Mouse (Mus musculus) stomach, embryonic 15.5 days (tissue): ENCODE results near the gene Olfr456. TPM values are rescaled to one million over a fixed set of nuclear protein-coding genes. Genes with fewer than 3 reads are reported as not detected.
"Not testable (repeated sequence)": the region's sequence is repeated elsewhere in the genome, so short reads cannot be mapped to it uniquely, and the experiment has no call there.

Experiments used
- ATAC-seq: fragments of 200-750 bp; cut with Nextera tagmentation; 2 replicates; pipeline ENCODE4 v1.8.0; 2017; ENCODE audit warnings: low read depth, moderate number of reproducible peaks, moderate TSS enrichment; ENCODE audit not compliant: insufficient read depth, low FRiP score
- H3K27ac ChIP-seq: fragments of 300-500 bp; sonication (generic); 2 replicates; pipeline ENCODE4 v1.5.1; 2015; ENCODE audit warnings: mild to moderate bottlenecking, inconsistent platforms
- H3K27me3 ChIP-seq: fragments of 300-500 bp; sonication (generic); replicated peaks from 2 replicates; pipeline ENCODE4 v1.6.1; 2015; ENCODE audit warnings: inconsistent platforms
- H3K36me3 ChIP-seq: fragments of 300-500 bp; sonication (generic); 2 replicates; pipeline ENCODE4 v1.6.1; 2015; ENCODE audit warnings: inconsistent platforms
- H3K4me1 ChIP-seq: fragments of 300-500 bp; sonication (generic); 2 replicates; pipeline ENCODE4 v1.6.1; 2015; ENCODE audit warnings: inconsistent platforms
- H3K4me2 ChIP-seq: fragments of 300-500 bp; sonication (generic); 2 replicates; pipeline ENCODE4 v1.6.1; 2015; ENCODE audit warnings: mild to moderate bottlenecking, inconsistent platforms
- H3K4me3 ChIP-seq: fragments of 300-500 bp; sonication (generic); replicated peaks from 2 replicates; pipeline ENCODE4 v1.5.1; 2015; ENCODE audit warnings: inconsistent platforms
- H3K9ac ChIP-seq: fragments of 300-500 bp; sonication (generic); 2 replicates; pipeline ENCODE4 v1.6.1; 2015; ENCODE audit warnings: inconsistent platforms
- H3K9me3 ChIP-seq: fragments of 300-500 bp; sonication (generic); 2 replicates; pipeline ENCODE4 v1.6.1; 2016; ENCODE audit warnings: inconsistent platforms
- WGBS: fragments of 180-500 bp; shearing (Covaris S2); methylation state at CpG from one replicate; pipeline ENCODE4 v1.1.7; 2015; 5-methylcytosine and 5-hydroxymethylcytosine counted together
- polyA plus RNA-seq: library from polyadenylated mRNA; unstranded; fragments of >200 nt; fragmentation: Nextera tagmentation; extraction: Ambion mirVana; gene quantifications from 2 replicates; pipeline ENCODE4 v1.2.1, GENCODE M21; 2015

Gene Olfr456
- not detected in 2 replicates for polyA plus RNA-seq

- no peak for ATAC-seq
- WGBS = 88% methylated on average over 1 of the region's 1 CpGs
- no peaks in the 10 kb centered on the region for H3K36me3 ChIP-seq
- no peaks in the 10 kb centered on the region for H3K4me1 ChIP-seq
- no peaks in the 10 kb centered on the region for H3K27me3 ChIP-seq
- no peak within 1 kb of the TSS for H3K9ac ChIP-seq
- no peak within 1 kb of the TSS for H3K4me3 ChIP-seq
- H3K9me3 ChIP-seq = no peaks in the 10 kb centered on the region
- H3K27ac ChIP-seq = no peak within 1 kb of the TSS
- no peak within 1 kb of the TSS for H3K4me2 ChIP-seq
Measured at GRCm38 (mm10) chr6:42487114-42487513, at the start of gene Olfr456. Gene Olfr456, minus strand, starts transcription at chr6:42487214.

GRCm38 (mm10) chr6:42513461-42513860 is 26.4 kb upstream of the Olfr456 start:
- Histone ChIP-seq H3K9me3 (no peaks in the 10 kb centered on the region), H3K4me2 (no peak overlapping the region), H3K27ac (no peak overlapping the region), H3K4me3 (no peak overlapping the region), H3K4me1 (no peaks in the 10 kb centered on the region), H3K27me3 (no peaks in the 10 kb centered on the region), H3K36me3 (no peaks in the 10 kb centered on the region), H3K9ac (no peak overlapping the region)
- WGBS = 58% methylated on average over 1 of the region's 1 CpGs
- ATAC-seq = no peak

GRCm38 (mm10) chr6:42509311-42509710 is 22.3 kb upstream of the Olfr456 start:
- Histone ChIP-seq H3K4me3 (no peak overlapping the region), H3K27me3 (no peaks in the 10 kb centered on the region), H3K27ac (no peak overlapping the region), H3K36me3 (no peaks in the 10 kb centered on the region), H3K4me1 (no peaks in the 10 kb centered on the region), H3K9ac (no peak overlapping the region), H3K9me3 (no peaks in the 10 kb centered on the region), H3K4me2 (no peak overlapping the region)
- ATAC-seq = no peak

- Histone ChIP-seq H3K36me3 (no peaks in the 10 kb centered on the region), H3K4me1 (no peaks in the 10 kb centered on the region), H3K27ac (no peak overlapping the region), H3K27me3 (no peaks in the 10 kb centered on the region), H3K4me2 (no peak overlapping the region), H3K9me3 (no peaks in the 10 kb centered on the region), H3K4me3 (no peak overlapping the region), H3K9ac (no peak overlapping the region)
- 46% methylated on average over 2 of the region's 2 CpGs for WGBS
- no peak for ATAC-seq
Measured at GRCm38 (mm10) chr6:42503478-42503877, 16.5 kb upstream of the Olfr456 start.

DNA sequence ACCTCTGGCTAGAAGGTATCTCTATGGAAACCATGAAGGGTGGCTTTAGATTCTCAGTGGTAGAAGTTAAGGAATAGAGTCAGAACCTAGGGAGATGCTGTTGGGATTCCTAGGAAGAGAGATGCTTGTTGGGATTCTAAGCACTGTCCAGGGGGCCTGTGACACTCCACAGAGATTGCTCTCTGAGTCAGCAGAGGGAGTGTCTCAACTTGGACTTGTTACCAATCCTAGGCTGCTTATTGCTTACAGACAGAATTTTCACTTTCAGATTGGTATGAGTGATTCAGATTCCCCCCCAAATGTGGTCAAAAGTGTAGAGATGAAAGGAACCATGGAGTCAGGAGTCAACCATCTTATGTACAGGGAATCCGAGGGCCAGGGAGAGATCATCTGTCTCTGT is 2.7 kb upstream of the Olfr456 start:
- H3K27ac ChIP-seq = no peak overlapping the region
- H3K9me3 ChIP-seq = no peaks in the 10 kb centered on the region
- H3K27me3 ChIP-seq = no peaks in the 10 kb centered on the region
- no peak for ATAC-seq
- H3K4me1 ChIP-seq = no peaks in the 10 kb centered on the region
- H3K9ac ChIP-seq = no peak overlapping the region
- no peaks in the 10 kb centered on the region for H3K36me3 ChIP-seq
- no peak overlapping the region for H3K4me3 ChIP-seq
- H3K4me2 ChIP-seq = no peak overlapping the region
- 54% methylated on average over 1 of the region's 1 CpGs for WGBS

- H3K4me3 ChIP-seq = no peak overlapping the region
- no peak for ATAC-seq
- no peaks in the 10 kb centered on the region for H3K9me3 ChIP-seq
- no peak overlapping the region for H3K27ac ChIP-seq
- no peaks in the 10 kb centered on the region for H3K27me3 ChIP-seq
- no peak overlapping the region for H3K4me2 ChIP-seq
- no peaks in the 10 kb centered on the region for H3K4me1 ChIP-seq
- no peak overlapping the region for H3K9ac ChIP-seq
- H3K36me3 ChIP-seq = no peaks in the 10 kb centered on the region
Measured at GRCm38 (mm10) chr6:42484633-42485032, 2.4 kb downstream of the Olfr456 start.

GRCm38 (mm10) chr6:42476235-42476634 is 10.8 kb downstream of the Olfr456 start, which contains the start of gene Olfr457:
Gene Olfr457, minus strand, starts transcription at chr6:42476335.
- Histone ChIP-seq H3K4me2 (no peak within 1 kb of the TSS), H3K9ac (no peak within 1 kb of the TSS), H3K4me1 (no peaks in the 10 kb centered on the region), H3K9me3 (no peaks in the 10 kb centered on the region), H3K27ac (no peak within 1 kb of the TSS), H3K27me3 (no peaks in the 10 kb centered on the region), H3K4me3 (no peak within 1 kb of the TSS), H3K36me3 (no peaks in the 10 kb centered on the region)
- ATAC-seq = no peak
- WGBS = 62% methylated on average over 1 of the region's 1 CpGs

GRCm38 (mm10) chr6:42471298-42471697 is 15.7 kb downstream of the Olfr456 start:
- not testable (repeated sequence) for ATAC-seq, H3K4me2 ChIP-seq, H3K27ac ChIP-seq, H3K36me3 ChIP-seq, H3K4me3 ChIP-seq, H3K9ac ChIP-seq, H3K4me1 ChIP-seq, H3K27me3 ChIP-seq, H3K9me3 ChIP-seq
- 95% methylated on average over 4 of the region's 4 CpGs for WGBS

- WGBS = 86% methylated on average over 4 of the region's 4 CpGs
- no peak overlapping the region for H3K4me2 ChIP-seq
- H3K27me3 ChIP-seq = no peaks in the 10 kb centered on the region
- H3K27ac ChIP-seq = no peak overlapping the region
- no peak overlapping the region for H3K4me3 ChIP-seq
- ATAC-seq = no peak
- no peak overlapping the region for H3K9ac ChIP-seq
- H3K36me3 ChIP-seq = no peaks in the 10 kb centered on the region
- H3K9me3 ChIP-seq = no peaks in the 10 kb centered on the region
- H3K4me1 ChIP-seq = no peaks in the 10 kb centered on the region
Measured at GRCm38 (mm10) chr6:42470542-42470941, 16.5 kb downstream of the Olfr456 start.

GRCm38 (mm10) chr6:42465096-42465495 is 21.9 kb downstream of the Olfr456 start, which contains the start of gene Olfr458:
Gene Olfr458, minus strand, starts transcription at chr6:42465196.
- ATAC-seq = no peak
- H3K36me3 ChIP-seq = no peaks in the 10 kb centered on the region
- no peaks in the 10 kb centered on the region for H3K27me3 ChIP-seq
- WGBS = 82% methylated on average over 1 of the region's 1 CpGs
- no peaks in the 10 kb centered on the region for H3K4me1 ChIP-seq
- no peaks in the 10 kb centered on the region for H3K9me3 ChIP-seq
- H3K4me3 ChIP-seq = no peak within 1 kb of the TSS
- no peak within 1 kb of the TSS for H3K27ac ChIP-seq
- H3K4me2 ChIP-seq = no peak within 1 kb of the TSS
- H3K9ac ChIP-seq = no peak within 1 kb of the TSS

DNA sequence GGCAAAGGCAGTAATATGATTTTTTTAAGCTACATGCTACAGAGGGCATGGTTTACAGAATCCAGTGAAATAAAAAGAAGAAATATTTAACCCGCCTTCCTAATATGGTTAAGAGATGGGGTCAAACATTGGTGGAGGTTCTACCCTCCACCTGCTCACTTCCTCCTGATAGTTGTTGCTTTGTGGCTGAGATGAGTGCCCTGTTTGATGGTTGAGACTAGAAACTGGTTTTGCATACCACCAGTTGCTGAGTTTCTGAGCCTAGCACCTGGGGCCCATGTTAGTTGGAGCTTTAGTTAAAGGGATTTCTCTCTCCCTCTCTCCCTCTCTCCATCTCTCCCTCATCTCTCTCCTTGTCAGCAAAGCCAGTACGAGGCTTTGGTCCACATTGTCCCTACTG is 39.6 kb downstream of the Olfr456 start:
- no peak overlapping the region for H3K9ac ChIP-seq
- no peak overlapping the region for H3K4me3 ChIP-seq
- WGBS = 70% methylated on average over 2 of the region's 2 CpGs
- no peak overlapping the region for H3K4me2 ChIP-seq
- no peaks in the 10 kb centered on the region for H3K27me3 ChIP-seq
- H3K9me3 ChIP-seq = no peaks in the 10 kb centered on the region
- no peaks in the 10 kb centered on the region for H3K36me3 ChIP-seq
- no peak overlapping the region for H3K27ac ChIP-seq
- no peak for ATAC-seq
- H3K4me1 ChIP-seq = no peaks in the 10 kb centered on the region

GRCm38 (mm10) chr6:42444491-42444890 is 42.5 kb downstream of the Olfr456 start:
- Histone ChIP-seq H3K27ac (no peak overlapping the region), H3K4me1 (no peaks in the 10 kb centered on the region), H3K36me3 (no peaks in the 10 kb centered on the region), H3K9ac (no peak overlapping the region), H3K4me2 (no peak overlapping the region), H3K27me3 (no peaks in the 10 kb centered on the region), H3K4me3 (no peak overlapping the region), H3K9me3 (no peaks in the 10 kb centered on the region)
- WGBS = 41% methylated on average over 2 of the region's 2 CpGs
- ATAC-seq = no peak

DNA sequence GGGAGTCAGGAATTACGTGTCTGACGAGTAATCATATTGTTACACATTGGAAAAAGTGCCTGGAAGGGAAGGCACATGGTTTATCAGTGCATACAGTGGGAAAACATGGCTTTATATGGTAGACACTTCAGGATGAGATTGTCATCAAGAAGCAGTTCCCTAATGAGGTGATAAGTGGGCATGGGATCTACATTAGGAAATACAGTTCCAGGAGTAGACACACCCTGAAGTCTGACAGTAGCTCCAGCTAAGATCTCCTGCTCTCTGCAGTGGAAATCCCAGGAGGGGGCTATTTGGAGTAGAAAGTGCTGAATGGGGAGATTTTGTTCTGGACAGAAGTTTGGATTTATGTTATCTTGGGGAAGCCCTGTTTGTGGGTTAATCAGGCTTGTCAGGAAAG is 45.6 kb downstream of the Olfr456 start:
- WGBS = 68% methylated on average over 2 of the region's 2 CpGs
- ATAC-seq = no peak
- H3K9me3 ChIP-seq = no peaks in the 10 kb centered on the region
- H3K9ac ChIP-seq = no peak overlapping the region
- H3K4me1 ChIP-seq = no peaks in the 10 kb centered on the region
- H3K4me2 ChIP-seq = no peak overlapping the region
- no peaks in the 10 kb centered on the region for H3K27me3 ChIP-seq
- no peak overlapping the region for H3K4me3 ChIP-seq
- no peak overlapping the region for H3K27ac ChIP-seq
- no peaks in the 10 kb centered on the region for H3K36me3 ChIP-seq
